Mouse (Mus musculus): ENCODE results near the gene Tmod1. TPM values are rescaled to one million over a fixed set of nuclear protein-coding genes. Genes with fewer than 3 reads are reported as not detected.

Gene Tmod1
- polyA plus RNA-seq, 1 experiment from 2014 or later: 2.1 TPM

DNA sequence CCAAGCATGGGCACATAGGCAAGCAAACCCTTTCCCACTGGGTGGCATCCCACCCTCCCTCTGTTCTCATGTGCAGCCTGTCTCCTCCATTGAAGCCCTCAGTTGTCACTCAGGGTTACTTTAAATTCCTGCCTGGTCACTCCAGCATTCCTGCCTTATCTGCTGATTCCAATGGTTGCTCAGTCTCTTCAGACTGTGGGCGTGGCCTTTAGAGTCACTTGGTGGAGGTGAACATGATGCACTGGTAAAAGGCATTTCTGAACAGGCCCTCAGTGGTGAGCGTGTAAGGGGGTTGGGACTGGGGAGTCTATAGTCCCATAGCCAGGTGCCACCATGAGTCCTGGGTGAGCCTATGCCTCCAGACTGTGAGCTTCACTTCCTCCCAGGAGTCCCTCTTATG lies 5.5 kb upstream of the Tmod1 start:
- H3K36me3 ChIP-seq: no peaks in the 10 kb centered on the region
- peaks cover 11% of the 10 kb centered on the region for H3K4me1 ChIP-seq (replicated peaks)
- no peak overlapping the region for H3K27ac ChIP-seq
- H3K4me2 ChIP-seq: no peak overlapping the region
- H3K9ac ChIP-seq: no peak overlapping the region
- ATAC-seq (ENCODE audit: low FRiP score): no peak
- WGBS: 89% methylated on average over 2 of the region's 2 CpGs
- H3K9me3 ChIP-seq: no peaks in the 10 kb centered on the region
- H3K27me3 ChIP-seq: peaks cover 24% of the 10 kb centered on the region
- H3K4me3 ChIP-seq: no peak overlapping the region

DNA sequence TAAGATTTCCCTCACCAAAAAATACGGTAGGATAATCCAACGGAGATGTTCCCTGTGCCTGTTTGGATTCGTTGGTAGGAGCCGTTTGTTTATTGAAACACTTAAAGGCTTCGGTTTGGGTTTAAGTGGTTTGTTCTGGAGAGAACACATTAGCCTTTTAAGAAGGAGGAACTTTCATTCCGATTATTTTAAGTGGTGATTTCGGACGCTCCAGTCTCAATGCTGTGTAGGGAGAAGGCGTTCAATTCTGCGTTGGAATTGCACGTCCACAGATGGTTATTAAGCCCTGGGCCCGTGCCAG lies 194 bp upstream of the Tmod1 start:
- H3K4me3 ChIP-seq: peak overlapping the region; percentile 57
- H3K9ac ChIP-seq: peak overlapping the region; percentile 76; the same call in 1 of the 2 replicates
- peak overlapping the region; percentile 95 for H3K4me2 ChIP-seq
- peaks cover 65% of the 10 kb centered on the region for H3K27me3 ChIP-seq
- H3K36me3 ChIP-seq: no peaks in the 10 kb centered on the region
- H3K27ac ChIP-seq: no peak overlapping the region
- WGBS: 16% methylated on average over 12 of the region's 12 CpGs
- ATAC-seq (ENCODE audit: low FRiP score): no peak
- no peaks in the 10 kb centered on the region for H3K9me3 ChIP-seq
- H3K4me1 ChIP-seq (replicated peaks): peaks cover 28% of the 10 kb centered on the region

DNA sequence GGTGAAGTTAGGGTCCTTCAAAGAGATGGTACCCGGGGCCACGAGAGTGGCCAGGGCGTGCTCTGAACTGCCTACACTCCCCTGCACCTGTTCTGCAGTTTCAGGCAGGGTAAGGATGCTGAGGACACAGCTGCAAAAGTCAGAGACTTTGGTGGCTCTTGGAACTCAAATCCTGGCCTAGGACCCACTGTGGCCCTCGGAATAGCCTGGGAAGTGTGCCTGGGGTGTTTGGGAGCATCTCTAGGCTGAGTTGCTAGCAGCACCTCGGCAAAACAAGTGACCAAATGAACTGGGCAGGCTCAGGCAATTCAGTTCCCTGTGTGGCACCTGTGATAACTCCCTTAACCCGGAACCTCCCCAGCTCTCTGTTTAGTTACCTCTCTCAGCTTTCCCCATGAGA lies 1.2 kb downstream of the Tmod1 start:
- H3K27me3 ChIP-seq: peaks cover 65% of the 10 kb centered on the region
- 18% methylated on average over 6 of the region's 6 CpGs for WGBS
- ATAC-seq (ENCODE audit: low FRiP score): no peak

DNA sequence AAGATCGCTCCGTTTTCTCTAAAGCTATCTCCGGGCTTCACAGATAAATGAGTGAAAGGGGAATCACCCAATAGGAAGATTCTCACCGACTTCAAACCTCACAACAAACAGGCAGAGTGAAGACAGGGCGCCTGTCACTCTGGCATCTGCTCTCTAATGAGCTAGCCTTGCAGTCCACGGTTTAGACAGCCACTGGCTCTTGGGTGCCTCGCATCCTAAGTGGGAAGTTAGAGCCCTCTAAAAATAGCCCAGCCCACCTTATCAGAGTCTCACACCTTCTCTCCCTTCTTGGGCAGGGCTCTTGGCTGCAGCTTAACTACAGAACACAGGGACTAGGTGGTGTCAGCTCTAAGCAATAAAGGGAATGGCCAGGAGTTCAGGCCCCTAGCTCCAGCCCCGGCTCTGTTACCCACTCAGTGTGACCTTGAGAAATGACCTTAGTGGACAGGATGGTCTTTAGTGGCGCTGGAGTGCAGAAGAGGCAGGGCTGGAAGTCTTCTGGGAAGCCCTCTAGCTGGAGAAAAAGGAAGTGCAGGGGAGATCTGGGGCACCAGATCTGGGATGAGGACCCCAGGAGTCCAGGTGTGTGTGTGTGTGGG lies 2.0 kb downstream of the Tmod1 start:
- peak; percentile 52; the same call in 1 of the 2 replicates for ATAC-seq (ENCODE audit: low FRiP score)
- Histone ChIP-seq H3K4me1 (replicated peaks) (peaks cover 28% of the 10 kb centered on the region), H3K4me3 (no peak overlapping the region), H3K27me3 (peaks cover 60% of the 10 kb centered on the region), H3K9me3 (no peaks in the 10 kb centered on the region), H3K4me2 (no peak overlapping the region), H3K36me3 (no peaks in the 10 kb centered on the region), H3K27ac (no peak overlapping the region), H3K9ac (no peak overlapping the region)
- WGBS: 22% methylated on average over 9 of the region's 9 CpGs

More for the DNA sequence above, 1.2 kb downstream of the Tmod1 start:
- Histone ChIP-seq H3K4me1 (replicated peaks) (peaks cover 28% of the 10 kb centered on the region), H3K36me3 (no peaks in the 10 kb centered on the region), H3K9ac (peak overlapping the region; percentile 76; the same call in 1 of the 2 replicates), H3K4me2 (peak overlapping the region; percentile 95), H3K9me3 (no peaks in the 10 kb centered on the region), H3K27ac (no peak overlapping the region), H3K4me3 (peak overlapping the region; percentile 57)

DNA sequence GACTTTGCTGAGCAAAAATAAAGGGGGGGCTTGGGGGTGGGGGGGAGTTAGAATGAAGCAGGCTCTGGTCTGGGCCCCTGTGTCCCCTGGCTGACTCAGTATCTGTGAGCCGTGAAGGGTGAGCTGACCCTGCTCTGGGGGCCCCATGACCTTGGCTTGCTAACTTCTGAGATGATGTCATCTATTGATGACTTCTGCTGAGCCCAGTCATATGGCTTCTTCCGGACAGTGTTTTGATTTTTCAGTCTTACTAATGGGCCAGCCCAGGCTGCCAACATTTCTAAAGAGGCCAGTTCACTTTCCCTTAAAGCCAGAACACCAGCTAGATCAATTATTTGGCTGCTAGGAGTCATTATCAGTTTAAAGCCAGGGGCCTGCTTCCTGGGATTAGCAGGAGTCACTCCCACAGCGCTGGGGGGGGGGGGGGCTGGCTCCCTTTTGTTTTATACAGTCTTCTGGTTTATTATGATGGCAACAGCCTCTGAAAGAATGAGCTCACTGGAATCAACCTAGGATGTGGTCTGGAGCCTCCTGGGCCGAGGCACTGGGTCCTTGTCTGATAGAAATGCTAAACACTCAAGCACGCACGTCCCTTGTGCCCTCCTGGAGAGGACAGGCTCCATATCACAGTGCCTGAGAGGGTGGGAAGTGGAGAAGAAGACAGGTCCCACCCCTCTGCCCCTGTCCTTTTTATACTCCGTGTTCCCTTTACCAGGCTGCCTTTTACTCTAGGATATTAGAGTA lies 3.2 kb downstream of the Tmod1 start:
- Histone ChIP-seq H3K36me3 (no peaks in the 10 kb centered on the region), H3K9me3 (no peaks in the 10 kb centered on the region), H3K4me2 (no peak overlapping the region), H3K4me3 (no peak overlapping the region), H3K4me1 (replicated peaks) (peaks cover 28% of the 10 kb centered on the region), H3K27me3 (peaks cover 54% of the 10 kb centered on the region), H3K27ac (no peak overlapping the region), H3K9ac (no peak overlapping the region)
- WGBS: 26% methylated on average over 7 of the region's 7 CpGs
- no peak for ATAC-seq (ENCODE audit: low FRiP score)

DNA sequence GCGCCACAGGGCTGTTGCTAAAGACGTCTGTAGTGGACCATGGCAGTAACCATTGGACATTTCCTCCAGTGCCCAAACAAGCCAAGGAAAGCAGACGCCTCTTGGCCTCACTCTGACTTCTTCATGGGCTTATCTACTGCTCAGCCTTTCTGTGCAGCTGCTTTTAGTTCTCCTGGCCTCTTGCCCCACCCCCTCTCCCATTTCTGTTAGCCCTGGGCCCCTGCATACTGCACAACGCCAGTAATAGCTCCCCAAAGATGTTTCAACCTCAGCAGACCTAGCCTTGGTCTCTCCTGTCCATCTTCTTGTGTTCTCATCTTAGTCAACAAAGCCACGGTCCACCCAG lies 3.7 kb downstream of the Tmod1 start:
- no peaks in the 10 kb centered on the region for H3K9me3 ChIP-seq
- no peak overlapping the region for H3K27ac ChIP-seq
- ATAC-seq (ENCODE audit: low FRiP score): no peak
- H3K4me1 ChIP-seq (replicated peaks): peaks cover 28% of the 10 kb centered on the region
- WGBS: 47% methylated on average over 5 of the region's 5 CpGs
- no peak overlapping the region for H3K9ac ChIP-seq
- H3K4me3 ChIP-seq: no peak overlapping the region
- H3K27me3 ChIP-seq: peaks cover 48% of the 10 kb centered on the region
- no peaks in the 10 kb centered on the region for H3K36me3 ChIP-seq
- H3K4me2 ChIP-seq: no peak overlapping the region

DNA sequence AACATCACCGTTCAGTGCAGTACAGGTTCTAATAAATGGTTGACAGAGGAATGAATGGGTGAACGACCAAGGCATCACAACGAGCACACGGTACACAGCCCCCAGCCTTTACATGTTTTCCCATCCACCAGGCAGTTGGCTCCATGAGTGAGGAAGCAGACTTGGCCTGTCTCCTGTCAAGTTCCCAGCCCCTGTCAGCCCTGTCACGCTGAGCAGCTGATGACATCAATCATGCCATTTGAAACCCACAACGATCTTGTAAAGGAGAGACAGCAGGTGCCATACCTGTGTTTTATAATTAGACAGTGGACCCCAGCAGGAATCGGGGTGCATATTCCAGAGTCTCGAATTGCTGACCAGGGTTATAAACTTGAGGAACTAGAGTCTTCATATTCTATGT lies 4.6 kb downstream of the Tmod1 start:
- Histone ChIP-seq H3K4me3 (no peak overlapping the region), H3K27ac (no peak overlapping the region), H3K9ac (no peak overlapping the region), H3K4me1 (replicated peaks) (peaks cover 28% of the 10 kb centered on the region), H3K9me3 (no peaks in the 10 kb centered on the region), H3K36me3 (no peaks in the 10 kb centered on the region), H3K4me2 (no peak overlapping the region), H3K27me3 (peaks cover 39% of the 10 kb centered on the region)
- ATAC-seq (ENCODE audit: low FRiP score): no peak
- WGBS: 74% methylated on average over 8 of the region's 8 CpGs

DNA sequence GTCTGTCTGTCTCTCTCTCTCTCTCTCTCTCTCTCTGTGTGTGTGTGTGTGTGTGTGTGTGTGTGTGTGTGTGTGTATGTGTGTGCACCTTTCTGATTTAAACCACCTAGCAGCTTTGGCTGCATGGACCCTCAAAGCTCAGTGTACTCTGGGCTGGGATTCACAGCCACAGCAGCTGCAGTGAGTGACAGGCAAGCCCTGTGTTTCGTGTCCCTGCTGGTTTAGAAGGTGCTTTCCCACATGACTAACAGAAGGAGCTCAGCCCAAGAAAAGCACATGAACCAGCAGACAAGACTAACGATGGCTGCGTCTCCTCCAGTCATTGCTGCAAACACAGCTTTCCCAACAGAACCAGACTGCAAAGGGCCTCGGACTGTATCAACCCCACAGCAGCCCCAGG lies 9.2 kb downstream of the Tmod1 start:
- Histone ChIP-seq H3K27ac (no peak overlapping the region), H3K27me3 (0 out of 2 replicates have a peak, but pooled peaks cover 2% of the 10 kb centered on the region), H3K4me1 (replicated peaks) (peaks cover 2% of the 10 kb centered on the region; the same call in 1 of the 2 replicates), H3K9me3 (no peaks in the 10 kb centered on the region), H3K4me3 (no peak overlapping the region), H3K4me2 (no peak overlapping the region), H3K36me3 (no peaks in the 10 kb centered on the region), H3K9ac (no peak overlapping the region)
- WGBS: 82% methylated on average over 4 of the region's 4 CpGs
- ATAC-seq (ENCODE audit: low FRiP score): no peak

DNA sequence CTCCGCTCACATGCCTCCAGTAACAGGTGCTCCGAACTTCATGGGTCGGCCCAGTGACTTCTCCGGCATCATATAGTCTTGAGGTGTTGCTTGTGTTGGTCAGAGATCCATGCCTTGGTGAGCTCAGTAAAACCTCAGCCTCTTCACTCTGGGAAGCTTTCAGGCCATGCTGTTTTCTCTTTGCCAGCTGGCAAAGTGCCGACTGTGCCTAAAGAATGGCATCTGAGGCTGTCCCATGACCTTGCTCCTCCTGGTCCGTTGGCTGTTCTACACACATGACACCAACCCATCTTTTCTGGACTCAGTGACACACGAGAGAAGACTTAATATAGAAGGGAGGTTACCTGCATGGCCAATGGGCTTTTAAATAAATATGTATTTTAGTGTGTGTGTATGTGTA lies 9.7 kb downstream of the Tmod1 start:
- Histone ChIP-seq H3K27me3 (no peaks in the 10 kb centered on the region), H3K36me3 (no peaks in the 10 kb centered on the region), H3K9ac (no peak overlapping the region), H3K4me1 (replicated peaks) (no peaks in the 10 kb centered on the region), H3K27ac (no peak overlapping the region), H3K9me3 (no peaks in the 10 kb centered on the region), H3K4me3 (no peak overlapping the region), H3K4me2 (no peak overlapping the region)
- 88% methylated on average over 7 of the region's 7 CpGs for WGBS
- no peak for ATAC-seq (ENCODE audit: low FRiP score)

DNA sequence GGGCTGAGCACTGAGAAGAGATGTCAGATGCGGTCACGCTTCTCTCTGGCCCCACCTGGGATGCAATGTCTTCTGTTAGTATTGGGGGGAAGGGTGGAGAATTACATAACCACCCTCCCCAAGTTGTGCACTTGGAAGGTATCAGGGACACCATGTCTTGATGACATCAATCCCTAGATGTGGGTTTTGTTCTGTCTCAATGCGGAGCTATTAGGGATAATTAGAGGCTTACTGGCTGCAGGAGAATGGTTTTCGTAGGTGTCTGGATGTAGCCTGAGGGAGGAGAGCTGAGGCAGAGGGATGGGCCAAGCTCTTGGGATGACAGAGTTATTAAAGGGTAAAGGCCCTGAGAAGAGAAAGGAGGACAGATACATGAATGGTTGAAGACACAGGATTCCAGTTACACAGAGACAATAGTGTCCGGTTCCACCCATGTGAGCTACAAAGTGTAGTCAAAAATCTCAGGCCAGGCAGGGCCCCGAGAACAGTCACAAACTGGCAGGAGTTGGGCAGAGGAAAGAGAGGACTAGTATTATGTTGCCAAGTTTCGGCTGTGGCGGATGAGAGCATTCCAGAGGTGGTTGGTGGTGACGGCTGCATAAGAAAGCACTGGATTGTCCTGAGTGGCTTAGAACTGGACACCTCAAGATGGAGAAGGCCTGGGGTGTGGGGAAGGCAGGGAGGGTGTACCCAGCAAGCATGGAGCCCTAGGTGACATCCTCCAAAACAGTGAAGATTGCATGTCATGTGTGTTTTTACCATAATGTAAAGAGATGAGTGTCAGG lies 14.8 kb downstream of the Tmod1 start:
- H3K36me3 ChIP-seq: no peaks in the 10 kb centered on the region
- H3K27ac ChIP-seq: no peak overlapping the region
- H3K27me3 ChIP-seq: no peaks in the 10 kb centered on the region
- H3K4me1 ChIP-seq (replicated peaks): no peaks in the 10 kb centered on the region
- H3K4me3 ChIP-seq: no peak overlapping the region
- no peak overlapping the region for H3K4me2 ChIP-seq
- WGBS: 91% methylated on average over 9 of the region's 9 CpGs
- no peak overlapping the region for H3K9ac ChIP-seq
- no peaks in the 10 kb centered on the region for H3K9me3 ChIP-seq
- ATAC-seq (ENCODE audit: low FRiP score): no peak

DNA sequence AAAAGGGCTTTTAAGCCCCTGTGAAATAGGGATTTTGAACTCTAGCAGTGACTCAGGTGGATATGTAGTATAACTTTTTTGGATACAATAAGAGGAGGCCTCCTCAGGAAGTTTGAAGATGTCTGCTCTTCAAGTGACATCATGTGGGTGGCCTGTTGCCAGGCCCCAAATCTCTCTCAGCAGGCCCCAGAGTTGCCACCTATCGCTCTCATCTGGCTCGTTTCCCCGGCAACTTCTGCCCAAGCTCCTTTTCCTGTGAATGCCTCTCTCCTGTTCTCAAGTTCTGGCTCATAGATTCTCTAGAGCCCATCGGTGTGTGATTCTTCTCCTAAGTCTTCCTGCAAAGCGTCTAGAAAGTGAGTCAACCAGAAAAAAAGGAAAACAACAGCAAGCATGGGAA lies 17.4 kb downstream of the Tmod1 start:
- no peak overlapping the region for H3K9ac ChIP-seq
- no peaks in the 10 kb centered on the region for H3K36me3 ChIP-seq
- H3K27me3 ChIP-seq: no peaks in the 10 kb centered on the region
- no peak overlapping the region for H3K4me2 ChIP-seq
- no peaks in the 10 kb centered on the region for H3K9me3 ChIP-seq
- no peak overlapping the region for H3K27ac ChIP-seq
- 82% methylated on average over 5 of the region's 5 CpGs for WGBS
- no peak for ATAC-seq (ENCODE audit: low FRiP score)
- no peak overlapping the region for H3K4me3 ChIP-seq
- no peaks in the 10 kb centered on the region for H3K4me1 ChIP-seq (replicated peaks)

DNA sequence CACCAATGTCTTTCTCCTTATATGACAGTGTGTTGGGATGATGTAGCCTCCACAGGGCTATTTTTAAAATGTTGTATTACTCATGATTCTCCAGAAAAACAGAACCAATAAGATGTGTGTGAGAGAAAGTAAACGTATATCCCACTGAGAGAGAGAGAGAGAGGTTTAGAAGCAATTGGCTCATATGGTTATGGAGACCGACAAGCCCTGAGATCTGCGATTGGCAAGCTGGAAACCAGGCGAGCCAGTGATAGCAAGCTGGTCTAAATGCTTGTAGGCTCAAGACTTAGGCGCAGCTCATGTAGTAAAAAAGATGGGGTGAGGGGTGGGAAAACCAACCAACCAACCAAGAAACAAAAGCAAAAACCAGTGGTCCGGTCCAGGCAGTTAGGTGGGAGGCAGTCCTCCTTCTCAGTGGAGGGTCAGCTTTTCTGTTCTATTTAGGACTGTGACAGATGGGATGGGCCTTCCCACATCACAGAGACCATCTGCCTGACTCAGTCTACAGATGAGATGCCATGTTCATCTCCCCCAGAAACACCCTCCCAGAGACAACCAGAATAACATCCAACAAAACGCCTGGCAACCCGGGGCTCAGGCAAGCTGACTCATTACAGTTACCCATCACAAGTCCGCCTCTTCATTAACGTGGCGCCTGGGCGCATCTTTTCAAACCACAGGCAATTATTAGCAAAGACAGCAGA lies 22.7 kb downstream of the Tmod1 start:
- H3K9ac ChIP-seq: no peak overlapping the region
- H3K27ac ChIP-seq: no peak overlapping the region
- H3K4me1 ChIP-seq (replicated peaks): peaks cover 15% of the 10 kb centered on the region
- no peaks in the 10 kb centered on the region for H3K27me3 ChIP-seq
- no peaks in the 10 kb centered on the region for H3K9me3 ChIP-seq
- WGBS: 80% methylated on average over 12 of the region's 12 CpGs
- H3K4me2 ChIP-seq: no peak overlapping the region
- H3K36me3 ChIP-seq: no peaks in the 10 kb centered on the region
- no peak for ATAC-seq (ENCODE audit: low FRiP score)
- no peak overlapping the region for H3K4me3 ChIP-seq
